Mouse (Mus musculus) B cell, adult 2 months (primary cell): ENCODE results near the gene Fdx1l.
"Not testable (repeated sequence)": the region's sequence is repeated elsewhere in the genome, so short reads cannot be mapped to it uniquely, and the experiment has no call there.

ENCODE experiments used
- DNase-seq, 2 experiments: peaks; one replicate each; pipeline ENCODE4 v3.0.0; 2022

The Fdx1l gene

DNA sequence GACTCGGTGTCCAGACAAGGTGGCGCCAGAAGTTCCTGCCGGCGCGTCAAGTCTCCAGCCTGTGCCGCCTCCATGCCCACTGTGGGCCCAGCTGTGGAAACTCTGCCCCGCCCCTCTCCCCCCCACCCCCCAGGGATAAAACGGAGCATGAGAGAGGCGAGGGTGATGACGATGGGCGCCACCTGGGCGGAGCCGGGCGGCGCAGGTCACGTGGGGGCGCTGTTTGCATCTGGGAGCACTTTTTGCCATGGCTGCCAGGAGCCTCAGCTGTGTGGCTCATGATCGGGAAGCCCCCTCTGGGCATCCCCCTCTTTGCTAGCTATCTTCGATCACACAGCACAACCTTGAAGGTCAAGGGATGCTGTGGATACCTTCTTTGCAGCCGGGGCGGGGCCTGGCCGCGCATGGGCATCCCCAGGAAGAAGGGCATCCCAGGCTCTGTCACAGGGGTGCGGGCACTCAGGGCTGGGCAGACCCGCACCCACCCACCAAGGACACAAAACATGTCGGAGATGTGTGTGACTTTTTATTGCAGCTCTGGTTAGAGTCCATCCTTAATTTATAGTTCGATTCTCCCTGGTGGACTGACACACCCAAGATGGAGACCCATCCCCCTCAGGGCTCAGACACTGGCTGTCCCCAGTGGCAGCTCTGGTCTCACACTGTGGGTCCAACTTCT lies 6.3 kb downstream of the Fdx1l start, which contains the start of gene Zglp1:
Zglp1 (minus strand) TSS at position 88 of the 679 bp plus-strand sequence.
- DNase-seq, result no peak

DNA sequence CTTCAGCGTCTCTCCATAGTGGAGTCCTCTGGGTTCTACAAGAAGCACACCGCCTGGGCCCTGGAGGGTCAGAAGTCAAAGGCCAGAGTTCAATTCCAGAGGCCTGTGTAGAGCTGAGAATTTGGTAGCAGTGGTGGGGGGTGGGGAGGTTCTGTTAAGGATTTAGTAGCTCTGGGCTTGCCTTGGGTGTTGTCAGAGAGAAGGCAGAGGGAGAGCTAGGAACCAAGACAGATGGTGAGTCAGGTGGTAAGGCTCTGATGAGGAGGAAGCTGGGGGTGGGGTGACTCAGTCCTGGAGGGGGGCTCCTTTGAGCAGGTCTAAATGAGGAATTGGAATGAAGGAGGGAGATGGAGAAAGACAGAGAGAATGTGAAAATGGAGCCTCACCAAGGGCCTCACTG lies 10.5 kb downstream of the Fdx1l start:
- no peak for DNase-seq

DNA sequence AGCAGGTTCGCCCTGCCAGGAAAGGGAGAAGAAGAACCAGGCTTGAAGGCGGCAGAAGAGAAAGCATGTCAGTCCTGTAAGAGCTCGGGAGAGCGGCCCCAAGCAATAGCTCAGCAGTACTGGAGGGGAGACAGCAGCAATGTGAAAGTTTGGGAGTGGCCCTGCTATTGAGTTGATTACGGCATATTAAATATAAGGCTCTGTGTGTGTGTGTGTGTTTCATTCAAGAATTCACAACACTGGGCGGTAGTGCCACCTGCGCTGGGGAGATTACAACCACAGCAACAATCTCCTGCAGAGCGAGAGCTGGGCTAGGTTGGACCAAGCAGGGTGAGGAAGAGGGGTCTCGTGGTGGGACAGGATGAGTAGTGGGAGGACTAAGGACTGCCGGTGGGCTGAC lies 21.8 kb downstream of the Fdx1l start:
- DNase-seq, result no peak

DNA sequence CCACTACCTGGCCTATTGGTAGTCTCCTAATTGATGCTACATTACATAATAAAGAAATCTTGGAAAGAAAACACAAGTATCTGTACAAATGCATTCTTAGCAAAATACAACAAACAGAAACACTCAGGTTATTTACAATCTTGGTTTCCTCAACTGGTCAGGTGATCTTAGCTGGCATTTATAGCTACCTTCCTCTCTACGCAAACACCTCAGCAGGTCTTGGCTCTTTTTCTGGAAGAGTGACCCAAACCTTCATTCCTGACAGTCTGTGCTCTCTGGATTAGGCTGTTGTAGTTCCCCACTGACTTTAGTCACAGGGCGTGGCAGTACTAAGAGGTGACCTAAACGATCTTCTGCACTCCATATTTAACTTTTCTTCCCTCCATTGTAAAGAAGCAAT lies 28.2 kb downstream of the Fdx1l start:
- no peak for DNase-seq

DNA sequence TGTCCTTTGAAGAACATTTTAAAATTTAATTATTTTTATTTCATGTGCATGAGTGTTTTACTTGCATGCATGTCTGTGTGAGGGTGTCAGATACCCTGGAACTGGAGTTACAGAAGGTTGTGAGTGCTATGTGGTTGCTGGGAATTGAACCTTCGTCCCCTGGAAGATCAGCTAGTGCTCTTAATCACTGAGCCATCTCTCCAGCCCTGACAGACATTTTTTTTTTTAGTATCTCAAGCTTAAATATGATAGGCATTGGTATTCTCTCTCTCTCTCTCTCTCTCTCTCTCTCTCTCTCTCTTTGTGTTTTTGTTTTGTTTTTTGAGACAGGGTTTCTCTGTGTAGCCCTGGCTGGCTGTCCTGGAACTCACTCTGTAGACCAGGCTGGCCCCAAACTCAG lies 28.6 kb downstream of the Fdx1l start:
- not testable (repeated sequence) for DNase-seq

DNA sequence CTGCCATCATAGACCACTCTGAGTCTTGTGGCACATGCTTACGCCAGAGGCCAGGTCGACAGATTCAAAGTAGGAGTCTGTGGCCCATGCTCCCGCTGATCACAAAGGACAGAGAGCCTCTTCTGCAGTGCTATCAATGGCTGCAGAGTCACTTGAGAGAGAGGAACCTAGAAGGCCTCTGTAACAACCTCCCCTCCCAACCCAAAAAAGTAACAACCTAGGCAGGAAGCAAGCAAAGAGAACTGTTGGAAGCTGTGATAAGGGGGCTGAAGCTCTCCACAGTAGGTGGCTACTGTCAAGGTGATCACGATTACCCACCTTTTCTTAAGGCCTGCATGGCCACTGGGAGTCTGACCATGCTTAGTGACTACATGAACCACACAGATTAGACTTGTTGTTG lies 29.9 kb downstream of the Fdx1l start:
- DNase-seq, result no peak

DNA sequence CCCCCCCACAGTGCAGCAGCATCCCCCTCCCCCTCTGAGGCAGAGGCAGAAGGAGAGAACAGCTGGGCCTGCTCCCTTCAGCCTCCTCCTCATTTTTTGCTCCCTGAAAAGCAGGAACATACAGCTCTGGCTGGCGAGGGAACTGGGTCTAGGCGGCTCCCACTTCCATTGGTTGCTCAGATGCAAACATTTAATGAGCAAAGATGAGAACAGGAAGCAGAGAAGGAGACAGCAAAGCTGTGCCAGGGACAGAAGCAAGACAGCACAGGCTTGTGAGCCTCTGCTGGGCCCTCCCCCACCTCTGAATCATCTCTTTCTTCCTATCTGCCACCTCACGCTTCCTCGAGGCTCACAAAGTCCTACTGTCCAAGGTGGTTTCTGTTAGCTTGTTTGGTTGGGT lies 32.1 kb downstream of the Fdx1l start:
- no peak for DNase-seq

DNA sequence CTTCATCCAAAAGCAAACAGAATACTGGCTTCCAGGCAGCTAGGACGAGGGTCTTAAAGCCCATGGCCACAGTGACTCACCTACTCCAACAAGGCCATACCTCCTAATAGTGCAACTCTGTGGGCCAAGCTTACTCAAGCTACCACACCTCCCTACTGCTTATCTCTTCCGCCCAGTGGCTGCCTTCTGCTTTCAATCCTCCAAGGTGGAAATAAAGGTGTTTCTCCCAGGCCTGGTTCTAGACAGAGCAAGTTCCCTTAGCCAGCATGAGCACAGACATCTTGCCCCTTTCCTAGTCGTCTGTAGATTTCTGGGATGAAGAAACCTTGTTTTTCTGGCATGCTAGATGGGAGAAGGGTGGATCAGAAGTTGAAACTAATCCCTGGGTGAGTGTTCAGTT lies 33.6 kb downstream of the Fdx1l start:
- DNase-seq, result no peak

DNA sequence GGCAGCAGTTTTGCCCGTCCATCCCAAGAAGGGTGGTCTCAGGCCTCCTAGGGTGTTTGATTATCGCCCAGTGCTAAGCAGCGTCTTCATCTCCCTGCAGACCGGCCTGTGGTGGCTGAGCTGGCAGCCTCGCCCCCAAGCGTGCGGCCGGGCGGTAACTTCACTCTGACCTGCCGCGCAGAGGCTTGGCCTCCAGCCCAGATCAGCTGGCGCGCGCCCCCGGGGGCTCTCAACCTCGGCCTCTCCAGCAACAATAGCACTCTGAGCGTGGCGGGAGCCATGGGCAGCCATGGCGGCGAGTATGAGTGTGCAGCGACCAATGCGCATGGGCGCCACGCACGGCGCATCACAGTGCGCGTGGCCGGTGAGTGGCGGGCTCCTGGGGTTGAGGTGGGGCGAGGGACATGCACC lies 35.9 kb downstream of the Fdx1l start:
- no peak for DNase-seq

DNA sequence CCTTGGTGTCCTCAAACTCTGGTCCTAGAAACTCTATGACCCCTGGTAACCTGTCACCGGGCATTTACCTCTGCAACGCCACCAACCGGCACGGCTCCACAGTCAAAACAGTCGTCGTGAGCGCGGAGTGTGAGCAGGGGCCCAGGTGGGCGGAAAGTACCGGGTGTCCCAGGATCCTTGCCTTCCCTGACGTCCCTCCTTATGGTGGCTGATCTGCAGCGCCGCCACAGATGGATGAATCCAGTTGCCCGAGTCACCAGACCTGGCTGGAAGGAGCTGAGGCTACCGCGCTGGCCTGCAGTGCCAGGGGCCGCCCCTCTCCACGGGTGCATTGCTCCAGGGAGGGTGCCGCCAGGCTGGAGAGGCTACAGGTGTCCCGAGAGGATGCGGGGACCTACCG lies 36.7 kb downstream of the Fdx1l start:
- peak; percentile 7 to 20 for DNase-seq

DNA sequence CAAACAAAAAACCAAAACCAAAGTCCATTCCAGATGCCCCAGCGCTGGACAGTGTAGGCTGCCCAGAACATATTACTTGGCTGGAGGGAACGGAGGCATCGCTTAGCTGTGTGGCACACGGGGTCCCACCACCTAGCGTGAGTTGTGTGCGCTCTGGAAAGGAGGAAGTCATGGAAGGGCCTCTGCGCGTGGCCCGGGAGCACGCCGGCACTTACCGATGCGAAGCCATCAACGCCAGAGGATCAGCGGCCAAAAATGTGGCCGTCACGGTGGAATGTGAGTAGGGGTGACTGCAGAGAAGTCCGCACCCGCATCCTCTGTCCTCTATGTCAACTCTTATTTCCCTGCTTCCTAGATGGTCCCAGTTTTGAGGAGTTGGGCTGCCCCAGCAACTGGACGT lies 37.3 kb downstream of the Fdx1l start:
- DNase-seq, result peak in 1 of 2 experiments; percentile 10

DNA sequence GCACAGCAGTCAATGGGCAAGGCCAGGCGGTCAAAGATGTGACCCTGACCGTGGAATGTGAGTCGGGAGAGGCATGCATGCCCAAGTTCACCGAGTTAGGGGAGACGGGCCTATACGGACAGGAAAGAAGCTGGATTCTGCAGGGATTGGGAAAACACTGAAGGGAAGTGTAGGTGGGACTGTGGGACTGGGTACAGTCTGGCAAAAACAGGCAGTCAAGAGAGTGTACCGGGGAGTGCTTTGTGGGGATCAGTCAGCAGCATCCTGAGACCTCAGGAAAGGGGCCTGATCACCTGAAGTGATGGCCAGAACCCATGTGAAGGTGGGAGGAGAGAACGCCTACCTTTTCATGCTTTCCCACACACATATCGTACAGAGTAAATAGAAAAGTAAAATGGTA lies 37.8 kb downstream of the Fdx1l start:
- DNase-seq, result no peak

DNA sequence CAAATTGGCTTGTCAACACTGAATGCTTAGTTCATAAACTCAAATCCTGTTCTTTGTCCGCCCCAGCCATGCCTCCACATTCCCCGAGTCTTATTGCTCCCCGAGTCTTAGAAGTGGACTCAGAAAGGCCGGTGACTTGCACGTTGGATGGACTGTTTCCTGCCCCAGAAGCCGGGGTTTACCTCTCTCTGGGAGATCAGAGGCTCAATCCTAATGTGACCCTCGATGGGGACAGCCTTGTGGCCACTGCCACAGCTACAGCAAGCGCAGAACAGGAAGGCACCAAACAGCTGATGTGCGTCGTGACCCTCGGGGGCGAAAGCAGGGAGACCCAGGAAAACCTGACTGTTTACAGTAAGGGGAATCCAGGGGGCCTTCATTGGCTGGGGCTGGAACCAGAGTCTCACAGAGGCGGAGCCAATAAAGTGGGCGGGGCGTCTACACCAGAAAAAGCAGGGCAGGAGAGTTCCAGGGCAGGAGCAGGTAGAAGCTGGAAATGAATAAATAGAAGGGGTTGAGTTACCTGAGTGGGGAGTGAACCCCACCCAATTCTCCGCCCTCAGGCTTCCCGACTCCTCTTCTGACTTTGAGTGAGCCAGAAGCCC lies 38.8 kb downstream of the Fdx1l start:
- DNase-seq, result peak; percentile 45 to 50

DNA sequence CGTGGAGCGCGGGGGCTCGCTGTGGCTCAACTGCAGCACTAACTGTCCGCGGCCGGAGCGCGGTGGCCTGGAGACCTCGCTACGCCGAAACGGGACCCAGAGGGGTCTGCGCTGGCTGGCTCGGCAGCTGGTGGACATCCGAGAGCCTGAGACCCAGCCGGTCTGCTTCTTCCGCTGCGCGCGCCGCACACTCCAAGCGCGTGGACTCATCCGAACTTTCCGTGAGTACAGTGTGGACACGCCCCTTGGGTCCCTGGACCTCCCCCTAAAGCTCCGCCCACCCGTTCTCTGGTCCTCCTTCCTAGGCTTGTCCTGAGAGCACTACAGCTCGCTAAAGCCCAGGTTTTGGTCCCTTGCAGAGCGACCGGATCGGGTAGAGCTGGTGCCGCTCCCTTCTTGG lies 40.3 kb downstream of the Fdx1l start:
- DNase-seq, result peak; percentile 89 to 91

DNA sequence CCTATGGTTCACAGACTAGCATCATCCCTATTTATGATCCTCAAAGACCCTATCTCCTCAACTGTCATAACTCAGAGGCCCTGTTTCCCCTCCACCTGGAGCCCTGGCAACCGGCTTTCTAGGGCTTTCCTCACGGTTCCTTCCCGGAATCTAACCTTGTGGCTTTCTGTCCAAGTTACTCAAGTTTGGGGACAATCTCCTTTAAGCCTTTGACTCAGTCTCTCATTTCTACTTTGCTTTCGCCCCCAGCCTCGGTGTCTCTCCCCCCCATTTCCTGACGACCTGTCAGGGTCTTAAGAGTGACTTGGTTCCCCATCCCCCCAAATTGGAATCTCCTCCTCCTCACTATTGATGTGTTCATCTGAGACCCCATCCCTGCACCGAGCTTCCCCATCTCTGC lies 40.9 kb downstream of the Fdx1l start:
- no peak for DNase-seq

DNA sequence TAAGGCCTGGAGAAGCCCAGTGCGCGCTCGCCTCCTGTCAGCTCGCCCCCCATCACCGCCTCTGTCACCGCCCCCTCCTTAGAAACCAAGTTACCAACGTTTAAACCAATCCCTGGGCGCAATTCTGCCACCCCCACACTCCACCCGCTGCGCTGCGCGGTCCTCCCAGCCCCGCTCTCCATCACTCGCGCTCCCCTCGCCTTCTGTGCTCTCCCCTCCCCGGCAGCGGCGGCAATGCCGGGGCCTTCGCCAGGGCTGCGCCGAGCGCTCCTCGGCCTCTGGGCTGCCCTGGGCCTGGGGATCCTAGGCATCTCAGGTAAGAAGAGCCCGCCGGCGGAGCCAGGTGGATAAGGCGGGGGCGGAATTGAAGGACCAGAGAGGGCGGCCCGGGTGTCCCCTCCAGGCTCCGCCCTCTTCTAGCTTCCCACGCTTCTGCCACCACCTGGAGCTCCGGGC lies 41.5 kb downstream of the Fdx1l start, which contains the start of gene Icam5:
Icam5 (plus strand) TSS at position 178 of the 456 bp plus-strand sequence.
- peak; percentile 29 to 40 for DNase-seq

DNA sequence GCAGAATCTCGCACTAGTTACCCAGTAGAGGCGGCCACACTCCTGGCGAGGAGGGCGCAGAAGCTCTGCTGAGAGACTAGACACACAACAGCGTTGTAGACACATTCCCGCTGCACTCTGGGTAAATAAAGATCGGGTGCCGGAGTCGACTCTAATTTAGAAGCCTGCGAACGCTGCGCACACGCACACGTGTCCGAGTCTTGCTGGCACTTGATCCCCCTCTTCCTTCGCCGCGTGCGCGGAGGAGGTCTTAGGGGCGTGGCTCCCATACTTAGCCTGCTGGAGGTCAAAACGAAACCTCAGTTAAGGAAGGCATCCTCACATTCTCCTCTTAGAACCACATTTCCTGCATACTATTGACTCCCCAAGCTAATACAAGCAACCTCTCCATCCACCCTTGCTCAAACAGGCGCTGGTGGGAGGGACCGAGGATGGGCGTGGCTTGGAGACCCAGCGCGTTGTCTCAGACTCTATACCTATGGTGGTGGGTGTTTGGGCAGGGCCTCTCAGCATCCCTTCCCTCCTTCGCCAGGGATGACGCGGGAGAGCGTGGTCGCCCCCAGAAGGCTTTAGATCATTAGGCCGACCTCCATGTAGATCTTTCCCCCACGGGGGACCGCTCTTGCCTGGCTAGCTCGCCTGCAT lies 42.0 kb downstream of the Fdx1l start:
- peak in 1 of 2 experiments; percentile 65 for DNase-seq

DNA sequence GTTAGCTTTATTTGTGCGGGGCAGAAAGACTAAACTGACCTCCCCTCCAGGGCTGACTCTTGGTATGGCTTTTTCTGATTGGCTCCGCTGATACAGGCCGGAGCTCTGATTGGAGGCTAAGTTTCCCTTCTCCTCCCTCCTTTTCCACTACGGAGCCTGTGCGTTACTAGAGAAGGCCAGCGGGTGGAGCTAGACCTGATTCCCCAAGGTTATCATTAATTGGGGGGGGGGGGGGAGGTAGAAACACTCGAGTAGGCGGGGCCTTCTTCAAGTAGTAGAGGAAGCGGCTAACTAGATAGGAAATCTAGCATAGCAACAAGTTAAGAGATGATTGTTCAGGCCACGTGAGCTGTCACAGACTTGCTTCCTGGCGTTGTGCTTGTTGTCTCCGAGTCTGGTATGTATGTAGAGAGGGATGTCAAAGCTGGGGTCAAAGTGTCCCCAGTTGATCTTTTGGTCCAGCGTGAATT lies 42.6 kb downstream of the Fdx1l start:
- DNase-seq, result peak; percentile 85 to 90

DNA sequence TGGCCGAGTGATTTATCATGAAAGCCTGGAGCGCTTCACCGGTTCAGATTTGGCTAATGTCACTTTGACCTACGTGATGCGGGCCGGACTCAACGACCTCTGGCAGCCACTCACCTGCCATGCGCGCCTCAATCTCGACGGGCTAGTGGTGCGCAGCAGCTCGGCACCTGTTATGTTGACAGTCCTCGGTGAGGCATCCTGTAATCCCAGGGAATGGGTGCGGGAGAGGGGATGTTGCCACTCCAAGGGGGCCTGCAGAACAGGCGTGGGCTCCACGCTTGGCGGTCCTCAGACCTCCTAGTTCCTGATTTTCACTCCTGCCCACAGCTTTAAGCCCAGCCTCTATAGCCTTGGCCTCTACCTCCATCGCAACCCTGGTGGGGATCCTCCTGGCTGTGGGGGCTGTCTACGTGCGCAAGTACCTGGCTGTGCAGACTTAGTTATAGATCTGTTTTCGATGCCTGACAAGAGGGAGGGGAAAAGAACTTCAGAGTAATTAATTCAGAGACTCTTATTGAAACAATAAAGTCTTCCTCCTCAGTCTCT lies 43.3 kb downstream of the Fdx1l start:
- DNase-seq, result peak; percentile 30 to 39

DNA sequence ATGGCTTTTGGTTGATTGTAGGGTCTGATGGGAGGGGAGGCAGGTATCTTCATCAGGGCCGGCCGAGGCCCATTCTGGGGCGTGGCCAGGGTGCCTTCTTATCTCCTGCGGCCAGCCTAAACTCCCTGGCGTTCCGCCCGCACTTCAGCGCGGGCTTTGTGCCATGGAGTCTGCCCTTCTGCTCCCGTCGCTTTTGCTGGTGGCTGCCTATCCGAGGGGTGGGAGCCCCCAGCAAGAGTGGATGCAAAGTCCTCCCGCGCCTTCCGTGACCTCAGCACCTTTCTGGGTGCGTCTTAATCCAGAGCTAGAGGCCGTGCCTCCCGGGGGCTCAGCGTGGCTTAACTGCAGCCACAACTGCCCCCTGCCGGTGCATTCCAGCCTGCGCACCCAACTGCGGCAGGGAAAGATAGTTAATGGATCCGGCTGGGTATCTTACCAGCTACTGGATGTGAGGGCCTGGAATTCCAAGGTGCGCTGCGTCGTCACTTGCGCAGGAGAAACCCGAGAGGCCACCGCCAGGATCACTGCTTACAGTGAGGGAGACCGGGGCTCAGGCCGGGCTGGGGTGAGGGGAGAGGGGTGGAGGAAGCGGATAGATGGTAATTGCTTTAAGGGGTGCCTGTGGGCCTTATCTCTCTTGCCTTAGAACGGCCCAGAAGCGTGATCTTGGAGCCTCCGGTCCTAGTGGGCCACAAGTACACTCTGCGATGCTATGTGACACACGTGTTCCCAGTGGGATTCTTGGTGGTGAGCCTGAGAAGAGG lies 43.9 kb downstream of the Fdx1l start, which contains the start of gene Icam4:
Icam4 (plus strand) TSS at position 83 of the 764 bp plus-strand sequence.
- peak; percentile 84 to 85 for DNase-seq

DNA sequence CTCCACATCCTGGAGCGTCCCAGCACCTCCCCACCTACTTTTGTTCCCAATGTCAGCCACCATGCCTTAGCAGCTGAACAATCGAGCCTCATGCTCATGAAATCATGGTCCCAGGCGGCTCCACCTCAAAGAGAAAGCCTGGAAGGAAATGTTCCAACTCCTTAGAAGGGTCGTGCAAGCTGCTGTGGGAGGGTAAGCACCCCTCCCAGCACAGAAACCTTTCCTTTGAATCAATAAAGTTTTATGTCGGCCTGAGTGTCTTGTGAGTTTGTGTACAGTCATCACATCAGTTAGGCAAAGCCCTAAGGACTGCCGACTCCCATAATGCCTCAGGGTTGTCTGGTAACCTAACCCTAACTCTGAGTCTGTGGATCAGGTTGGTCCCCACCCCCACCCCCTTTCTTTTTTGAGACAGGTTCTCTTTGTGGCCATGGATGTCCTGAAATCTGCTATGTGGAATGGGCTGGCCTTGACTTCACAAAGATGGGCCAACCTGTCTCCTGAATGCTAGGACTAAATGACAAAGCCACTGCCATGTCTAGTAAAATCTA lies 44.8 kb downstream of the Fdx1l start:
- no peak for DNase-seq

DNA sequence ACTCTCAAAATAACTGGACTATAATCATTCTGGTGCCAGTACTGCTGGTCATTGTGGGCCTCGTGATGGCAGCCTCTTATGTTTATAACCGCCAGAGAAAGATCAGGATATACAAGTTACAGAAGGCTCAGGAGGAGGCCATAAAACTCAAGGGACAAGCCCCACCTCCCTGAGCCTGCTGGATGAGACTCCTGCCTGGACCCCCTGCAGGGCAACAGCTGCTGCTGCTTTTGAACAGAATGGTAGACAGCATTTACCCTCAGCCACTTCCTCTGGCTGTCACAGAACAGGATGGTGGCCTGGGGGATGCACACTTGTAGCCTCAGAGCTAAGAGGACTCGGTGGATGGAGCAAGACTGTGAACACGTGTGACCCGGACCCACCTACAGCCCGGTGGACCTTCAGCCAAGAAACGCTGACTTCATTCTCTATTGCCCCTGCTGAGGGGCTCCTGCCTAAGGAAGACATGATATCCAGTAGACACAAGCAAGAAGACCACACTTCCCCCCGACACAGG lies 45.6 kb downstream of the Fdx1l start:
- DNase-seq, result no peak
